Mouse (Mus musculus) urinary bladder, postnatal 10 days (tissue): ENCODE results near the gene Fibin.

Source experiments
- DNase-seq: peaks from one replicate; pipeline ENCODE4 v3.0.0; 2022; ENCODE audit warnings: low spot score

Gene Fibin

GRCm38 (mm10) chr2:110314074-110314473 is 48.9 kb downstream of the Fibin start:
- DNase-seq, result no peak

GRCm38 (mm10) chr2:110313305-110313824 is 49.6 kb downstream of the Fibin start:
- DNase-seq, result no peak
